Mouse (Mus musculus): ENCODE data around the gene Tcl1b5.
"Not testable (repeated sequence)": the region's sequence is repeated elsewhere in the genome, so short reads cannot be mapped to it uniquely, and the experiment has no call there.

Tcl1b5 gene

GRCm38 (mm10) chr12:105176044-105176443 lies at the start of gene Tcl1b5:
Tcl1b5 (plus strand) TSS chr12:105176344.
- DNase-seq (ENCODE audit: low read depth) = not testable (repeated sequence)

GRCm38 (mm10) chr12:105126516-105126915 lies 49.6 kb upstream of the Tcl1b5 start:
- DNase-seq (ENCODE audit: low read depth) = no peak

GRCm38 (mm10) chr12:105127607-105128006 lies 48.5 kb upstream of the Tcl1b5 start:
- no peak for DNase-seq (ENCODE audit: low read depth)

GRCm38 (mm10) chr12:105129494-105130205 lies 46.5 kb upstream of the Tcl1b5 start:
- DNase-seq (ENCODE audit: low read depth) = not testable (repeated sequence)

- DNase-seq (ENCODE audit: low read depth) = peak; percentile 50
Observed at GRCm38 (mm10) chr12:105134167-105134566, 42.0 kb upstream of the Tcl1b5 start.

- not testable (repeated sequence) for DNase-seq (ENCODE audit: low read depth)
Observed at GRCm38 (mm10) chr12:105134826-105135225, 41.3 kb upstream of the Tcl1b5 start.

- not testable (repeated sequence) for DNase-seq (ENCODE audit: low read depth)
Observed at GRCm38 (mm10) chr12:105137729-105138128, 38.4 kb upstream of the Tcl1b5 start.

GRCm38 (mm10) chr12:105143096-105143495 lies 33.0 kb upstream of the Tcl1b5 start:
- no peak for DNase-seq (ENCODE audit: low read depth)

- not testable (repeated sequence) for DNase-seq (ENCODE audit: low read depth)
Observed at GRCm38 (mm10) chr12:105144928-105145327, 31.2 kb upstream of the Tcl1b5 start.

GRCm38 (mm10) chr12:105145714-105146113 lies 30.4 kb upstream of the Tcl1b5 start, which contains the start of gene Tcl1b2:
Tcl1b2 (plus strand) TSS chr12:105146014.
- DNase-seq (ENCODE audit: low read depth) = no peak

- not testable (repeated sequence) for DNase-seq (ENCODE audit: low read depth)
Observed at GRCm38 (mm10) chr12:105155286-105155685, 20.9 kb upstream of the Tcl1b5 start.

- no peak for DNase-seq (ENCODE audit: low read depth)
Observed at GRCm38 (mm10) chr12:105158842-105159241, 17.3 kb upstream of the Tcl1b5 start.

GRCm38 (mm10) chr12:105159390-105159789 lies 16.8 kb upstream of the Tcl1b5 start, which contains the start of gene Tcl1b1:
Tcl1b1 (plus strand) TSS chr12:105159690.
- no peak for DNase-seq (ENCODE audit: low read depth)

- no peak for DNase-seq (ENCODE audit: low read depth)
Observed at GRCm38 (mm10) chr12:105166734-105167133, 9.4 kb upstream of the Tcl1b5 start.

GRCm38 (mm10) chr12:105173366-105173765 lies 2.8 kb upstream of the Tcl1b5 start:
- DNase-seq (ENCODE audit: low read depth) = no peak

- DNase-seq (ENCODE audit: low read depth) = not testable (repeated sequence)
Observed at GRCm38 (mm10) chr12:105174318-105174717, 1.8 kb upstream of the Tcl1b5 start.

- not testable (repeated sequence) for DNase-seq (ENCODE audit: low read depth)
Observed at GRCm38 (mm10) chr12:105181040-105181644, 5.0 kb downstream of the Tcl1b5 start.

- not testable (repeated sequence) for DNase-seq (ENCODE audit: low read depth)
Observed at GRCm38 (mm10) chr12:105188980-105189379, 12.8 kb downstream of the Tcl1b5 start.

GRCm38 (mm10) chr12:105190743-105191142 lies 14.6 kb downstream of the Tcl1b5 start, which contains the start of gene Tcl1b3:
Tcl1b3 (plus strand) TSS chr12:105191043.
- DNase-seq (ENCODE audit: low read depth) = not testable (repeated sequence)

- DNase-seq (ENCODE audit: low read depth) = not testable (repeated sequence)
Observed at GRCm38 (mm10) chr12:105199684-105200497, 23.7 kb downstream of the Tcl1b5 start.

GRCm38 (mm10) chr12:105201657-105202056 lies 25.5 kb downstream of the Tcl1b5 start, which contains the start of gene Tcl1b4:
Tcl1b4 (plus strand) TSS chr12:105201957.
- DNase-seq (ENCODE audit: low read depth) = not testable (repeated sequence)

- DNase-seq (ENCODE audit: low read depth) = no peak
Observed at GRCm38 (mm10) chr12:105207071-105207470, 30.9 kb downstream of the Tcl1b5 start.
